Mouse (Mus musculus): Measurements from ENCODE around the gene 1700029F12Rik. TPM values are rescaled to one million over a fixed set of nuclear protein-coding genes. Genes with fewer than 3 reads are reported as not detected.

The 1700029F12Rik gene
- total and polyA plus RNA-seq, 3 experiments, result not detected

DNA sequence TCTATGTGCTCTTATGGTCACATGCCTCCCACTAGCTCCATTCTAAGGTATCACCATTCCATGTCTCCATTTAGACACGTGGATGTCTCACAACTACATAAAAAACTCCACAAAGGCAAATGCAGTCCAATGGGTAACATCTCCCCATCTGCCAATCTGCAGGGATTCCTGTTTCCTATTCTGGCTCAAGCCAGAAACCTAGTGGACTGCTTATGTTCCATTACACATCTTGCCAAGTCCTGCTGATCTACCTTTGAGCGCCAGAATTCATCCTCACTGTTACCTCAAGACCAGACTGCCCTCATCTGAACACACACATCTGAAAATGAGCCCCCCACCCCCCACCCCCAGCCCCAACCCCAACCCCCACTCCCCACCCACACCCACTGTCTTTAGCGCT lies 28.0 kb upstream of the 1700029F12Rik start:
- H3K4me1 ChIP-seq (ENCODE audit: control insufficient read depth in 1 of 2, insufficient read depth in 2 of 2, low read length in 2 of 2), result peaks cover 0 to 4% of the 10 kb centered on the region in 2 experiments; a peak in 2 of 4 replicates
- no peak for DNase-seq (ENCODE audit: low read depth, low spot score)

DNA sequence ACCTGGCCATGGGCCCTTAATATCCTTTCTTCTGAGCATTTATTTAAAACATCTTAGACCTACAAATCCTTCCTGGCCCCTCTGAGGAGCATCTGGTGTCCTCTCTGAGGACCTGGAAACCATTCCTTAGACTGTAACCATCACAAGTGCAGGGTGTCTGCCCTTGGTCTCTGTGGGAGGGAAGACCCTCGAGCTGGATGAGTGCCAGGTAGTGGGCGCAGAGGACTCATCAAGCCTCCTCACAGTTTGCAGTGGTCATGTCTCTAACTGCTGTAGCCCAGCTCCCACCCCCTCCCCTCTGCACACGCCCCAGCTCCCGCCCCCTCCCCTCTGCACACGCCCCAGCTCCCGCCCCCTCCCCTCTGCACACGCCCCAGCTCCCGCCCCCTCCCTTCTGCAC lies 26.2 kb upstream of the 1700029F12Rik start:
- peaks cover 0 to 2% of the 10 kb centered on the region in 2 experiments; a peak in 1 of 4 replicates for H3K4me1 ChIP-seq (ENCODE audit: control insufficient read depth in 1 of 2, insufficient read depth in 2 of 2, low read length in 2 of 2)
- no peak for DNase-seq (ENCODE audit: low read depth, low spot score)
- H3K36me3 ChIP-seq (ENCODE audit: control insufficient read depth in 1 of 2, insufficient read depth in 2 of 2, low read length in 2 of 2), result peaks cover 0 to 2% of the 10 kb centered on the region in 2 experiments; a peak in 1 of 4 replicates
- H3K27ac ChIP-seq (ENCODE audit: control insufficient read depth, low read depth, low read length), result no peak overlapping the region
- no peak overlapping the region for H3K4me3 ChIP-seq (ENCODE audit: control insufficient read depth in 1 of 2, insufficient read depth in 1 of 2, low read depth in 2 of 2, low read length in 2 of 2)
- no peaks in the 10 kb centered on the region for H3K79me2 ChIP-seq (ENCODE audit: control insufficient read depth, insufficient read depth, low read length, poor library complexity)
- TF ChIP-seq MYC (IDR thresholded peaks at IDR 0.05; ENCODE audit: low read depth, low read length), result no peak
- TF ChIP-seq ZMIZ1 (IDR thresholded peaks at IDR 0.05; ENCODE audit: low read depth, low read length), result no peak
- no peak for TF ChIP-seq CHD2 (IDR thresholded peaks at IDR 0.05; ENCODE audit: low read length)
- TF ChIP-seq TBP (IDR thresholded peaks at IDR 0.05; ENCODE audit: low read depth, low read length), result no peak
- no peak for TF ChIP-seq RCOR1 (IDR thresholded peaks at IDR 0.05; ENCODE audit: low read depth, low read length)
- no peak for TF ChIP-seq USF1 (IDR thresholded peaks at IDR 0.05; ENCODE audit: low read depth, low read length)
- TF ChIP-seq MYB (IDR thresholded peaks at IDR 0.05; ENCODE audit: low read depth, low read length), result no peak
- no peak for TF ChIP-seq E2F4 (IDR thresholded peaks at IDR 0.05; ENCODE audit: borderline replicate concordance, low read depth, low read length)
- no peak for TF ChIP-seq EP300 (IDR thresholded peaks at IDR 0.05; ENCODE audit: low read depth in 1 of 2, low read length in 2 of 2)
- no peak for TF ChIP-seq USF2 (IDR thresholded peaks at IDR 0.05; ENCODE audit: borderline replicate concordance in 1 of 2, insufficient read depth in 1 of 2, low read depth in 1 of 2, low read length in 2 of 2)
- TF ChIP-seq UBTF (IDR thresholded peaks at IDR 0.05; ENCODE audit: borderline replicate concordance, insufficient read depth, low read depth, low read length), result no peak
- TF ChIP-seq POLR2AphosphoS5 (IDR thresholded peaks at IDR 0.05; ENCODE audit: borderline replicate concordance, low read depth, low read length), result no peak
- no peak for TF ChIP-seq TCF12 (IDR thresholded peaks at IDR 0.05; ENCODE audit: low read depth, low read length)
- no peak for TF ChIP-seq SIN3A (IDR thresholded peaks at IDR 0.05; ENCODE audit: low read length)
- TF ChIP-seq RAD21 (IDR thresholded peaks at IDR 0.05; ENCODE audit: low read depth, low read length), result no peak
- H3K9ac ChIP-seq (ENCODE audit: control insufficient read depth, low read depth, low read length, poor library complexity, severe bottlenecking), result no peak overlapping the region
- no peaks in the 10 kb centered on the region for H3K9me3 ChIP-seq (replicated peaks; ENCODE audit: insufficient read depth, low read length)
- no peaks in the 10 kb centered on the region for H3K27me3 ChIP-seq (ENCODE audit: control insufficient read depth in 1 of 2, insufficient read depth in 2 of 2, low read length in 2 of 2)

More for the DNA sequence above, 28.0 kb upstream of the 1700029F12Rik start:
- no peak for TF ChIP-seq USF1 (IDR thresholded peaks at IDR 0.05; ENCODE audit: low read depth, low read length)
- no peak for TF ChIP-seq ZMIZ1 (IDR thresholded peaks at IDR 0.05; ENCODE audit: low read depth, low read length)
- TF ChIP-seq POLR2A (IDR thresholded peaks at IDR 0.05; ENCODE audit: control insufficient read depth in 1 of 2, insufficient read depth in 1 of 2, low read depth in 1 of 2, low read length in 2 of 2, poor library complexity in 1 of 2), result no peak
- Histone ChIP-seq H3K79me2 (ENCODE audit: control insufficient read depth, insufficient read depth, low read length, poor library complexity) (no peaks in the 10 kb centered on the region), H3K36me3 (ENCODE audit: control insufficient read depth in 1 of 2, insufficient read depth in 2 of 2, low read length in 2 of 2) (peaks cover 0 to 4% of the 10 kb centered on the region in 2 experiments; a peak in 2 of 4 replicates), H3K9ac (ENCODE audit: control insufficient read depth, low read depth, low read length, poor library complexity, severe bottlenecking) (no peak overlapping the region), H3K4me3 (ENCODE audit: control insufficient read depth in 1 of 2, insufficient read depth in 1 of 2, low read depth in 2 of 2, low read length in 2 of 2) (no peak overlapping the region), H3K9me3 (replicated peaks; ENCODE audit: insufficient read depth, low read length) (no peaks in the 10 kb centered on the region), H3K27me3 (ENCODE audit: control insufficient read depth in 1 of 2, insufficient read depth in 2 of 2, low read length in 2 of 2) (no peaks in the 10 kb centered on the region), H3K27ac (ENCODE audit: control insufficient read depth, low read depth, low read length) (no peak overlapping the region)

Measured in MEL (cell line).